Mouse (Mus musculus) limb, embryonic 14.5 days (tissue): ENCODE measurements around the gene Pdzd4. TPM values are rescaled to one million over a fixed set of nuclear protein-coding genes. Genes with fewer than 3 reads are reported as not detected.

Experiments
- ATAC-seq: fragments of 200-750 bp; cut with Nextera tagmentation; 2 replicates; pipeline ENCODE4 v1.8.0; 2017; ENCODE audit warnings: low read depth, moderate number of reproducible peaks, moderate TSS enrichment; ENCODE audit not compliant: low FRiP score
- DNase-seq: peaks from one replicate; pipeline ENCODE4 v3.0.0-alpha.2; 2015; ENCODE audit warnings: low spot score
- H3K27ac ChIP-seq: fragments of 300-500 bp; sonication (generic); replicated peaks from 2 replicates; pipeline ENCODE4 v1.5.1; 2014; ENCODE audit warnings: low read depth, mild to moderate bottlenecking, low read length, moderate library complexity, mixed read lengths
- H3K27me3 ChIP-seq: fragments of 300-500 bp; sonication (generic); 2 replicates; pipeline ENCODE4 v1.6.1; 2014; ENCODE audit warnings: low read length, mixed read lengths; ENCODE audit not compliant: control insufficient read depth, insufficient read depth
- H3K36me3 ChIP-seq: fragments of 300-500 bp; sonication (generic); 2 replicates; pipeline ENCODE4 v1.6.1; 2014; ENCODE audit warnings: mild to moderate bottlenecking, low read length, moderate library complexity, mixed read lengths; ENCODE audit not compliant: control insufficient read depth, insufficient read depth
- H3K4me1 ChIP-seq: fragments of 300-500 bp; sonication (generic); 2 replicates; pipeline ENCODE4 v1.6.1; 2014; ENCODE audit warnings: antibody characterized with exemption, low read length, mixed read lengths; ENCODE audit not compliant: control insufficient read depth, insufficient read depth
- H3K4me2 ChIP-seq: fragments of 300-500 bp; sonication (generic); replicated peaks from 2 replicates; pipeline ENCODE4 v1.6.1; 2014; ENCODE audit warnings: low read depth, mild to moderate bottlenecking, low read length, moderate library complexity; ENCODE audit not compliant: severe bottlenecking
- H3K4me3 ChIP-seq: fragments of 300-500 bp; sonication (generic); replicated peaks from 2 replicates; pipeline ENCODE4 v1.5.1; 2014; ENCODE audit warnings: low read length
- H3K9ac ChIP-seq: fragments of 300-500 bp; sonication (generic); 2 replicates; pipeline ENCODE4 v1.6.1; 2014; ENCODE audit warnings: mild to moderate bottlenecking, low read depth, low read length, moderate library complexity; ENCODE audit not compliant: severe bottlenecking
- H3K9me3 ChIP-seq: fragments of 300-500 bp; sonication (generic); 2 replicates; pipeline ENCODE4 v1.6.1; 2016; ENCODE audit warnings: low read length; ENCODE audit not compliant: control insufficient read depth
- POLR2A ChIP-seq: fragments of 200-500 bp; IDR thresholded peaks from 2 replicates; pipeline ENCODE4 v1.8.0; 2012; ENCODE audit warnings: inconsistent platforms, mild to moderate bottlenecking, moderate library complexity, borderline replicate concordance; ENCODE audit not compliant: insufficient read depth, insufficient read length; ENCODE audit errors: extremely low read depth
- WGBS: fragments of 180-500 bp; shearing (Covaris S2); extraction: QIAGEN DNeasy Blood & Tissue Kit; methylation state at CpG from one replicate; pipeline ENCODE4 v1.1.7; 2014; 5-methylcytosine and 5-hydroxymethylcytosine counted together
- polyA plus RNA-seq, 2 experiments: library from polyadenylated mRNA; depleted of rRNA in 1 of 2; stranded (reverse) in 1 of 2; unstranded in 1 of 2; fragments of >200 nt; fragmentation: Nextera tagmentation in 1 of 2; extraction: Ambion mirVana in 1 of 2; gene quantifications; 2 replicates each; pipeline versions ENCODE4 v1.2.1 to v1.2.3; 2012 to 2014

The Pdzd4 gene
- polyA plus RNA-seq, 2 experiments = 1.4 to 22.0 TPM

GRCm38 (mm10) chrX:73767267-73767666 lies 57.5 kb downstream of the Pdzd4 start:
- Histone ChIP-seq H3K9me3 (no peaks in the 10 kb centered on the region), H3K36me3 (no peaks in the 10 kb centered on the region), H3K4me1 (no peaks in the 10 kb centered on the region), H3K27ac (no peak overlapping the region), H3K4me2 (no peak overlapping the region), H3K4me3 (no peak overlapping the region), H3K27me3 (no peaks in the 10 kb centered on the region), H3K9ac (no peak overlapping the region)
- DNase-seq (no peak), ATAC-seq (no peak)
- no peak for TF ChIP-seq POLR2A
- WGBS = 56% methylated on average over 9 of the region's 9 CpGs

GRCm38 (mm10) chrX:73765311-73765710 lies 59.5 kb downstream of the Pdzd4 start:
- no peaks in the 10 kb centered on the region for H3K9me3 ChIP-seq
- H3K27ac ChIP-seq = no peak overlapping the region
- no peak for DNase-seq
- no peak overlapping the region for H3K4me3 ChIP-seq
- WGBS = 43% methylated on average over 1 of the region's 1 CpGs
- no peak overlapping the region for H3K4me2 ChIP-seq
- no peak for TF ChIP-seq POLR2A
- no peaks in the 10 kb centered on the region for H3K36me3 ChIP-seq
- ATAC-seq = no peak
- H3K27me3 ChIP-seq = no peaks in the 10 kb centered on the region
- no peaks in the 10 kb centered on the region for H3K4me1 ChIP-seq
- no peak overlapping the region for H3K9ac ChIP-seq

DNA sequence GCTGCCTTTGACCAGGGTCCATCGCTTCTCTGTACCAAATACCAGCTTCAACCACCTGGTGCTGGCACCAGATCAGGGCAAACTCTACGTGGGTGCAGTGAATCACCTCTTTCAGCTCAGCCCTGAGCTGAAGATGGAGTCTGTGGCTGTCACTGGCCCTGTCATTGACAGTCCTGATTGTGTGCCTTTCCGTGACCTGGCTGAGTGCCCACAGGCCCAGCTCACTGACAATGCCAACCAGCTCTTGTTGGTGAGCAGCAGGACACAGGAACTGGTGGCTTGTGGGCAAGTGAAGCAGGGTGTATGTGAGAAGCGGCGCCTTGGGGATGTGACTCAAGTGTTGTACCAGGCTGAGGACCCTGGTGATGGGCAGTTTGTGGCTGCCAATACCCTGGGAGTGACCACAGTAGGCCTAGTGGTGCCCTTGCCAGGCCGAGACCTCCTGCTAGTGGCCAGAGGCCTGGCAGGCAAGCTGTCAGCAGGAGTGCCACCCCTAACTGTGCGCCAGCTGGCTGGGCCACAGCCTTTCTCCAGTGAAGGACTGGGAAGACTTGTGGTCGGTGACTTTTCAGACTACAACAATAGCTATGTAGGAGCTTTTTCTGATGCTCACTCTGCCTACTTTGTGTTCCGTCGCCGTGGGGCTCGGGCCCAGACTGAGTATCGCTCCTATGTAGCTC lies 66.0 kb downstream of the Pdzd4 start:
- Histone ChIP-seq H3K9me3 (no peaks in the 10 kb centered on the region), H3K9ac (no peak overlapping the region), H3K4me1 (no peaks in the 10 kb centered on the region), H3K27ac (no peak overlapping the region), H3K4me2 (no peak overlapping the region), H3K27me3 (no peaks in the 10 kb centered on the region), H3K36me3 (no peaks in the 10 kb centered on the region), H3K4me3 (no peak overlapping the region)
- no peak for TF ChIP-seq POLR2A
- no peak for ATAC-seq
- DNase-seq = no peak
- WGBS = 86% methylated on average over 13 of the region's 13 CpGs

DNA sequence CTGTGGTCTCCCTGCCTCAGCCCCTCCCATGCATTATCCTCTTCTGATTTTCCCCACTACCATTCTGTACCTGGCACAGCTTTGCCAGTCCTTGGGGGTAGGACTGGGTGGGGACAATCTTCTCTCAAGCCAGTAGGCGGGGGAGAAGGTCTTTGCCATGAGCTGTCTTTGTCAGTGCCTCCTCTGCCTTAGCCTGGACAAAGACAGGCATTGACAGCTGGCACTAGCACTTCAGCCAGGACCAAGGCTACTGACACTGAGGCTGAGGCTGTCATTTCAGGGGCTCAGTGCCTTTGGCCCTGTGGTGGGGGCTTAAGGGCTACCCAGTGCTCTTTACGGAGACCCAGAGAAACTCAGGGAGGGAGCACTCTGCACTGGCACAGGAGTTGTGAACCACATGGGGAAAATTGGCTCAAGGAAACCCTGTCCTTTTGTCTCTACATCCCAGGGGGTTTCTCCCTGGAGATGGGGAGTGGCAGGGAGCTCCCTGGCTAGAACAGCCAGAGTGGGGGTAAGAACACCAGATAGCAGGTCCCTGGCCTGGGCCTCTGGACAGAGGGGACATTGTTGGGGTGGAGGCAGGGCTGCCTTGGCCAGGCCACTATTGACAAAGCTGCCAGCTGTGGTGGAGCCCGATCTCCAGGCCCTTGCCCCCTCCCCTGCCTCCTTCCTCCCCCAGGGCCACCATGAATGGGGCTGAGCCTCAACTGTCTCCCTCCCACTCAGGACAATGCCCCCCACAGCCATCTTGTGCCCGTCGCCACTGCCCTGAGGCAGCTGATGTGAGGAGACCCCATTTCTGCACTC lies 68.2 kb downstream of the Pdzd4 start, which contains the start of gene Plxnb3:
Gene Plxnb3, plus strand, starts transcription at position 757 of the 807 bp plus-strand sequence.
- WGBS = 79% methylated on average over 5 of the region's 5 CpGs
- TF ChIP-seq POLR2A = no peak
- Histone ChIP-seq H3K27ac (no peak within 1 kb of the TSS), H3K36me3 (no peaks in the 10 kb centered on the region), H3K4me3 (no peak within 1 kb of the TSS), H3K4me2 (no peak within 1 kb of the TSS), H3K27me3 (no peaks in the 10 kb centered on the region), H3K4me1 (no peaks in the 10 kb centered on the region), H3K9me3 (no peaks in the 10 kb centered on the region), H3K9ac (no peak within 1 kb of the TSS)
- no peak for ATAC-seq
- no peak for DNase-seq

GRCm38 (mm10) chrX:73748977-73749376 lies 75.8 kb downstream of the Pdzd4 start:
- Histone ChIP-seq H3K9me3 (no peaks in the 10 kb centered on the region), H3K4me3 (no peak overlapping the region), H3K27ac (no peak overlapping the region), H3K4me1 (no peaks in the 10 kb centered on the region), H3K36me3 (no peaks in the 10 kb centered on the region), H3K9ac (no peak overlapping the region), H3K4me2 (no peak overlapping the region), H3K27me3 (no peaks in the 10 kb centered on the region)
- WGBS = 90% methylated on average over 1 of the region's 1 CpGs
- no peak for TF ChIP-seq POLR2A
- no peak for ATAC-seq
- no peak for DNase-seq
